Mouse (Mus musculus): ENCODE measurements around the gene Cdhr3.
"Not testable (repeated sequence)": the region's sequence is repeated elsewhere in the genome, so short reads cannot be mapped to it uniquely, and the experiment has no call there.

The Cdhr3 gene

GRCm38 (mm10) chr12:33102342-33103115, 9.9 kb upstream of the Cdhr3 start:
- H3K27me3 ChIP-seq (ENCODE audit: control insufficient read depth, insufficient read depth, low read length, poor library complexity, severe bottlenecking) = no peaks in the 10 kb centered on the region
- DNase-seq (ENCODE audit: low read depth, low spot score) = no peak
- no peaks in the 10 kb centered on the region for H3K36me3 ChIP-seq (ENCODE audit: control insufficient read depth, insufficient read depth, low read length, poor library complexity, severe bottlenecking)

- no peaks in the 10 kb centered on the region for H3K36me3 ChIP-seq (ENCODE audit: control insufficient read depth, insufficient read depth, low read length, poor library complexity, severe bottlenecking)
- DNase-seq (ENCODE audit: low read depth, low spot score) = no peak
- H3K27me3 ChIP-seq (ENCODE audit: control insufficient read depth, insufficient read depth, low read length, poor library complexity, severe bottlenecking) = no peaks in the 10 kb centered on the region
These were observed 9.0 kb upstream of the Cdhr3 start for GRCm38 (mm10) chr12:33101627-33102026.

- peak; percentile 21 for DNase-seq (ENCODE audit: low read depth, low spot score)
- Histone ChIP-seq H3K27me3 (ENCODE audit: control insufficient read depth, insufficient read depth, low read length, poor library complexity, severe bottlenecking) (no peaks in the 10 kb centered on the region), H3K36me3 (ENCODE audit: control insufficient read depth, insufficient read depth, low read length, poor library complexity, severe bottlenecking) (no peaks in the 10 kb centered on the region)
These were observed 3.3 kb upstream of the Cdhr3 start for GRCm38 (mm10) chr12:33096017-33096416.

- Histone ChIP-seq H3K36me3 (ENCODE audit: control insufficient read depth, insufficient read depth, low read length, poor library complexity, severe bottlenecking) (no peaks in the 10 kb centered on the region), H3K27me3 (ENCODE audit: control insufficient read depth, insufficient read depth, low read length, poor library complexity, severe bottlenecking) (no peaks in the 10 kb centered on the region)
- DNase-seq (ENCODE audit: low read depth, low spot score) = no peak
These were observed 479 bp downstream of the Cdhr3 start for GRCm38 (mm10) chr12:33092196-33092595.

- Histone ChIP-seq H3K36me3 (ENCODE audit: control insufficient read depth, insufficient read depth, low read length, poor library complexity, severe bottlenecking) (no peaks in the 10 kb centered on the region), H3K27me3 (ENCODE audit: control insufficient read depth, insufficient read depth, low read length, poor library complexity, severe bottlenecking) (peaks cover 2% of the 10 kb centered on the region; the same call in 1 of the 2 replicates)
- no peak for DNase-seq (ENCODE audit: low read depth, low spot score)
These were observed 6.5 kb downstream of the Cdhr3 start for GRCm38 (mm10) chr12:33086151-33086550.

- DNase-seq (ENCODE audit: low read depth, low spot score) = peak; percentile 6
- Histone ChIP-seq H3K36me3 (ENCODE audit: control insufficient read depth, insufficient read depth, low read length, poor library complexity, severe bottlenecking) (no peaks in the 10 kb centered on the region), H3K27me3 (ENCODE audit: control insufficient read depth, insufficient read depth, low read length, poor library complexity, severe bottlenecking) (peaks cover 2% of the 10 kb centered on the region; the same call in 1 of the 2 replicates)
These were observed 8.0 kb downstream of the Cdhr3 start for GRCm38 (mm10) chr12:33084683-33085082.

GRCm38 (mm10) chr12:33083362-33083761, 9.3 kb downstream of the Cdhr3 start:
- no peak for DNase-seq (ENCODE audit: low read depth, low spot score)
- Histone ChIP-seq H3K27me3 (ENCODE audit: control insufficient read depth, insufficient read depth, low read length, poor library complexity, severe bottlenecking) (peaks cover 2% of the 10 kb centered on the region; the same call in 1 of the 2 replicates), H3K36me3 (ENCODE audit: control insufficient read depth, insufficient read depth, low read length, poor library complexity, severe bottlenecking) (no peaks in the 10 kb centered on the region)

- DNase-seq (ENCODE audit: low read depth, low spot score) = no peak
- Histone ChIP-seq H3K27me3 (ENCODE audit: control insufficient read depth, insufficient read depth, low read length, poor library complexity, severe bottlenecking) (no peaks in the 10 kb centered on the region), H3K36me3 (ENCODE audit: control insufficient read depth, insufficient read depth, low read length, poor library complexity, severe bottlenecking) (no peaks in the 10 kb centered on the region)
These were observed 16.4 kb downstream of the Cdhr3 start for GRCm38 (mm10) chr12:33076309-33076708.

- H3K36me3 ChIP-seq (ENCODE audit: control insufficient read depth, insufficient read depth, low read length, poor library complexity, severe bottlenecking) = no peaks in the 10 kb centered on the region
- DNase-seq (ENCODE audit: low read depth, low spot score) = no peak
- no peaks in the 10 kb centered on the region for H3K27me3 ChIP-seq (ENCODE audit: control insufficient read depth, insufficient read depth, low read length, poor library complexity, severe bottlenecking)
These were observed 20.6 kb downstream of the Cdhr3 start for GRCm38 (mm10) chr12:33071901-33072672.

- no peak for DNase-seq (ENCODE audit: low read depth, low spot score)
- no peaks in the 10 kb centered on the region for H3K27me3 ChIP-seq (ENCODE audit: control insufficient read depth, insufficient read depth, low read length, poor library complexity, severe bottlenecking)
- H3K36me3 ChIP-seq (ENCODE audit: control insufficient read depth, insufficient read depth, low read length, poor library complexity, severe bottlenecking) = no peaks in the 10 kb centered on the region
These were observed 23.7 kb downstream of the Cdhr3 start for GRCm38 (mm10) chr12:33068977-33069376.

- Histone ChIP-seq H3K27me3 (ENCODE audit: control insufficient read depth, insufficient read depth, low read length, poor library complexity, severe bottlenecking) (no peaks in the 10 kb centered on the region), H3K36me3 (ENCODE audit: control insufficient read depth, insufficient read depth, low read length, poor library complexity, severe bottlenecking) (no peaks in the 10 kb centered on the region)
- peak; percentile 11 for DNase-seq (ENCODE audit: low read depth, low spot score)
These were observed 26.3 kb downstream of the Cdhr3 start for GRCm38 (mm10) chr12:33066355-33066754.

GRCm38 (mm10) chr12:33065162-33065561, 27.5 kb downstream of the Cdhr3 start:
- Histone ChIP-seq H3K36me3 (ENCODE audit: control insufficient read depth, insufficient read depth, low read length, poor library complexity, severe bottlenecking) (no peaks in the 10 kb centered on the region), H3K27me3 (ENCODE audit: control insufficient read depth, insufficient read depth, low read length, poor library complexity, severe bottlenecking) (no peaks in the 10 kb centered on the region)
- no peak for DNase-seq (ENCODE audit: low read depth, low spot score)

- no peak for DNase-seq (ENCODE audit: low read depth, low spot score)
- Histone ChIP-seq H3K27me3 (ENCODE audit: control insufficient read depth, insufficient read depth, low read length, poor library complexity, severe bottlenecking) (no peaks in the 10 kb centered on the region), H3K36me3 (ENCODE audit: control insufficient read depth, insufficient read depth, low read length, poor library complexity, severe bottlenecking) (no peaks in the 10 kb centered on the region)
These were observed 28.4 kb downstream of the Cdhr3 start for GRCm38 (mm10) chr12:33064266-33064665.

GRCm38 (mm10) chr12:33063250-33063649, 29.4 kb downstream of the Cdhr3 start:
- no peak for DNase-seq (ENCODE audit: low read depth, low spot score)
- H3K36me3 ChIP-seq (ENCODE audit: control insufficient read depth, insufficient read depth, low read length, poor library complexity, severe bottlenecking) = no peaks in the 10 kb centered on the region

GRCm38 (mm10) chr12:33062379-33062778, 30.3 kb downstream of the Cdhr3 start:
- not testable (repeated sequence) for DNase-seq (ENCODE audit: low read depth, low spot score); H3K27me3 ChIP-seq (ENCODE audit: control insufficient read depth, insufficient read depth, low read length, poor library complexity, severe bottlenecking); H3K36me3 ChIP-seq (ENCODE audit: control insufficient read depth, insufficient read depth, low read length, poor library complexity, severe bottlenecking)

More at GRCm38 (mm10) chr12:33063250-33063649, 29.4 kb downstream of the Cdhr3 start:
- H3K27me3 ChIP-seq (ENCODE audit: control insufficient read depth, insufficient read depth, low read length, poor library complexity, severe bottlenecking) = no peaks in the 10 kb centered on the region
